ENCODE assay signal across 29 mouse cellular contexts in genomic region chr11:92858170-92858569, GRCm38 (mm10).
"Had no signal": no experiment of that assay in that cellular context is flagged by ENCODE, and none has a peak within 500 bp of the region (broad histone marks: within the 10 kb centered on the region; RNA-seq: fewer than 3 reads in every experiment).

No protein-coding gene starts in this region.

- H3K27ac ChIP-seq: limb, embryonic 10.5 days; limb, embryonic 12.5 days; limb, embryonic 13.5 days; limb, embryonic 15.5 days; liver, embryonic 12.5 days; liver, embryonic 13.5 days; liver, embryonic 14.5 days; liver, embryonic 15.5 days; lung, embryonic 15.5 days; macrophage; midbrain, embryonic 10.5 days; midbrain, embryonic 12.5 days; midbrain, embryonic 13.5 days; midbrain, embryonic 15.5 days had no signal

- ATAC-seq: liver, embryonic 12.5 days; liver, postnatal 0 days; lung, postnatal 0 days; midbrain, embryonic 13.5 days; midbrain, embryonic 15.5 days; midbrain, embryonic 16.5 days had no signal

- DNase-seq: left cerebral cortex, postnatal 4 days; liver; liver, embryonic 13.5 days; liver, postnatal 0 days; lung, adult 18-20 months; lung, adult 2 months; lung, embryonic 14.5 days; lung, postnatal 10 days; lung, postnatal 14 days; lung, postnatal 36 days; lung, postnatal 4 days; midbrain, embryonic 14.5 days had no signal

- H3K4me3 ChIP-seq: limb, embryonic 10.5 days; limb, embryonic 12.5 days; limb, embryonic 13.5 days; limb, embryonic 15.5 days; liver, embryonic 12.5 days; liver, embryonic 13.5 days; liver, embryonic 15.5 days; lung, embryonic 15.5 days; megakaryocyte, embryonic 14.5 days; midbrain, embryonic 10.5 days; midbrain, embryonic 12.5 days; midbrain, embryonic 13.5 days; midbrain, embryonic 15.5 days; myocyte had no signal
